Mouse (Mus musculus) kidney, embryonic 15.5 days (tissue): Measurements from ENCODE around the gene Rtkn2. TPM values are rescaled to one million over a fixed set of nuclear protein-coding genes. Genes with fewer than 3 reads are reported as not detected.
"Not testable (repeated sequence)": the region's sequence is repeated elsewhere in the genome, so short reads cannot be mapped to it uniquely, and the experiment has no call there.

Source experiments
- ATAC-seq: fragments of 200-750 bp; cut with Nextera tagmentation; replicated peaks from 2 replicates; pipeline ENCODE4 v1.8.0; 2017; ENCODE audit warnings: moderate TSS enrichment; ENCODE audit not compliant: low FRiP score
- H3K27ac ChIP-seq: fragments of 300-500 bp; sonication (generic); 2 replicates; pipeline ENCODE4 v1.5.1; 2015; ENCODE audit warnings: mild to moderate bottlenecking, inconsistent platforms
- H3K27me3 ChIP-seq: fragments of 300-500 bp; sonication (generic); 2 replicates; pipeline ENCODE4 v1.6.1; 2015; ENCODE audit warnings: inconsistent platforms
- H3K36me3 ChIP-seq: fragments of 300-500 bp; sonication (generic); 2 replicates; pipeline ENCODE4 v1.6.1; 2015; ENCODE audit warnings: inconsistent platforms
- H3K4me1 ChIP-seq: fragments of 300-500 bp; sonication (generic); 2 replicates; pipeline ENCODE4 v1.6.1; 2015; ENCODE audit warnings: inconsistent platforms
- H3K4me2 ChIP-seq: fragments of 300-500 bp; sonication (generic); 2 replicates; pipeline ENCODE4 v1.6.1; 2015; ENCODE audit warnings: moderate library complexity, mild to moderate bottlenecking, inconsistent platforms
- H3K4me3 ChIP-seq: fragments of 300-500 bp; sonication (generic); replicated peaks from 2 replicates; pipeline ENCODE4 v1.5.1; 2015; ENCODE audit warnings: mild to moderate bottlenecking, inconsistent platforms
- H3K9ac ChIP-seq: fragments of 300-500 bp; sonication (generic); 2 replicates; pipeline ENCODE4 v1.6.1; 2015; ENCODE audit warnings: mild to moderate bottlenecking, inconsistent platforms
- H3K9me3 ChIP-seq: fragments of 300-500 bp; sonication (generic); replicated peaks from 2 replicates; pipeline ENCODE4 v1.6.1; 2016; ENCODE audit warnings: inconsistent platforms
- WGBS: fragments of 180-500 bp; shearing (Covaris S2); methylation state at CpG from one replicate; pipeline ENCODE4 v1.1.7; 2015; ENCODE audit warnings: mixed read lengths; 5-methylcytosine and 5-hydroxymethylcytosine counted together
- polyA plus RNA-seq: library from polyadenylated mRNA; unstranded; fragments of >200 nt; fragmentation: Nextera tagmentation; extraction: Ambion mirVana; gene quantifications from 2 replicates; pipeline ENCODE4 v1.2.1, GENCODE M21; 2015

The Rtkn2 gene
- polyA plus RNA-seq, 1 experiment from 2014 or later = 9.3 TPM

GRCm38 (mm10) chr10:68089435-68090196 is 110.2 kb downstream of the Rtkn2 start:
- Histone ChIP-seq H3K4me3 (no peak overlapping the region), H3K9ac (no peak overlapping the region), H3K27me3 (no peaks in the 10 kb centered on the region), H3K4me1 (peaks cover 13% of the 10 kb centered on the region), H3K4me2 (no peak overlapping the region), H3K27ac (no peak overlapping the region), H3K9me3 (no peaks in the 10 kb centered on the region), H3K36me3 (peaks cover 22% of the 10 kb centered on the region)
- no peak for ATAC-seq
- WGBS = 63% methylated on average over 15 of the region's 15 CpGs

DNA sequence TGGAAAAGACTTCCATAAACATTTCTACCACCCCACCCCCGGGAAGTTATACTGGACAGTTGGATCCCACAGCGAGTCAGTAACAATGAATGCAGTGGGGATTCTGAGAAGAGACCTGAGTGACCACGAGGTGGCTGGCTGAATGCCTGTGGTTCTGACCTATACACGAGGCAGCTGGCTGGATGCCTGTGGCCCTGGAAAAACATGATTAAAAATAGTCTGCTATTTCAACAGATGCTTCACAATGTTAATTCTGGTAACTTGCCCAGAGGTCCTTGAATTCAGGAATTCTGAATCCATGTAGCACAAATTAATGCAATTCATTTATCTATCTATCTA is 110.8 kb downstream of the Rtkn2 start:
- H3K4me3 ChIP-seq = no peak overlapping the region
- H3K4me2 ChIP-seq = no peak overlapping the region
- no peaks in the 10 kb centered on the region for H3K9me3 ChIP-seq
- no peak for ATAC-seq
- peaks cover 28% of the 10 kb centered on the region for H3K36me3 ChIP-seq
- H3K9ac ChIP-seq = no peak overlapping the region
- H3K4me1 ChIP-seq = peaks cover 13% of the 10 kb centered on the region
- 48% methylated on average over 4 of the region's 4 CpGs for WGBS
- no peak overlapping the region for H3K27ac ChIP-seq
- no peaks in the 10 kb centered on the region for H3K27me3 ChIP-seq

DNA sequence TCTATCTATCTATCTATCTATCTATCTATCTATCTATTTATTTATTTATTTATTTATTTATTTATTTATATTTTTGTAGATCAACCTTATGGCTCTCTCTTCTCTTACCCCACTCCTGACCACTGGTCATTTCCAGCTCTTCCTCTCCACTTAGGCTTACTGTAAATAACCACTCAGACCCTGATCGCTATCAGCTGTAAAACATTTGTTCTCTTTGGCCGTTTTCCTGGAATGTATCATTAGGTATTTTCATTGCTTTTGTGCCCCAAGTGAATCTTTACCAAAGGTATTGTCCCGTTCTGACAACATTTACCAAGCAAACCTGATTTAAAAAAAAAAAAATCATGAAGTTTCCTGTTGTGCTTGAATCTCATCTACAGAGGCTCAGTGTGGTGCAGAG is 111.2 kb downstream of the Rtkn2 start:
- peak overlapping the region; percentile 24 for H3K27ac ChIP-seq
- ATAC-seq = no peak

GRCm38 (mm10) chr10:68091011-68091410 is 111.6 kb downstream of the Rtkn2 start:
- WGBS = 71% methylated on average over 11 of the region's 11 CpGs
- no peak for ATAC-seq
- Histone ChIP-seq H3K27me3 (no peaks in the 10 kb centered on the region), H3K4me3 (no peak overlapping the region), H3K9me3 (no peaks in the 10 kb centered on the region), H3K9ac (no peak overlapping the region), H3K4me2 (no peak overlapping the region), H3K27ac (peak overlapping the region; percentile 24), H3K4me1 (peaks cover 13% of the 10 kb centered on the region), H3K36me3 (peaks cover 36% of the 10 kb centered on the region)

More for the DNA sequence above, 111.2 kb downstream of the Rtkn2 start:
- H3K27me3 ChIP-seq = no peaks in the 10 kb centered on the region
- H3K4me3 ChIP-seq = no peak overlapping the region
- H3K9ac ChIP-seq = no peak overlapping the region
- 41% methylated on average over 3 of the region's 3 CpGs for WGBS
- H3K4me1 ChIP-seq = peaks cover 13% of the 10 kb centered on the region
- no peaks in the 10 kb centered on the region for H3K9me3 ChIP-seq
- peaks cover 31% of the 10 kb centered on the region for H3K36me3 ChIP-seq
- H3K4me2 ChIP-seq = no peak overlapping the region

- Histone ChIP-seq H3K27ac (no peak overlapping the region), H3K9ac (no peak overlapping the region), H3K9me3 (no peaks in the 10 kb centered on the region), H3K4me2 (no peak overlapping the region), H3K36me3 (peaks cover 44% of the 10 kb centered on the region), H3K27me3 (no peaks in the 10 kb centered on the region), H3K4me1 (peaks cover 13% of the 10 kb centered on the region), H3K4me3 (no peak overlapping the region)
- 46% methylated on average over 4 of the region's 4 CpGs for WGBS
- no peak for ATAC-seq
These were observed 112.5 kb downstream of the Rtkn2 start for GRCm38 (mm10) chr10:68091840-68092239.

DNA sequence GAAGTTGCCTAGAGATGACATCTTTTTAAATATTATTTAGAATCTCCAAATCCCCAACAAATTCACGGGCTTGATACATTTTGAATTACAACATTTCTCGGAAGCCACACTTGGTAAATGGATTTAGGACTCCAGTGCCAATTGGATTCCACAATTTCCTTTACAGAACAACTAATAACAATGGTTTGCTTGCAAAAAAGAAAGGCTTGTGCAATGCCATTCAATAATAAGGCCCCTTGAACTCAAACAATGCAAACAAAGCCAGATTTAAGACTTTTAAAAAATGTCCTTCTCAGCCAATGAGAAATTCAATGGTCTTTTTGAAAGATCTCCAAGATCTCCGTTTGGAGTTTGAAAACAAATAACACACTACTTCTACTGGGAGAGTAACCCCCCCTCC is 114.1 kb downstream of the Rtkn2 start:
- Histone ChIP-seq H3K9ac (no peak overlapping the region), H3K9me3 (no peaks in the 10 kb centered on the region), H3K4me1 (peaks cover 13% of the 10 kb centered on the region), H3K36me3 (peaks cover 61% of the 10 kb centered on the region), H3K4me2 (no peak overlapping the region), H3K4me3 (no peak overlapping the region), H3K27me3 (no peaks in the 10 kb centered on the region), H3K27ac (no peak overlapping the region)
- WGBS = 84% methylated on average over 3 of the region's 3 CpGs
- no peak for ATAC-seq

DNA sequence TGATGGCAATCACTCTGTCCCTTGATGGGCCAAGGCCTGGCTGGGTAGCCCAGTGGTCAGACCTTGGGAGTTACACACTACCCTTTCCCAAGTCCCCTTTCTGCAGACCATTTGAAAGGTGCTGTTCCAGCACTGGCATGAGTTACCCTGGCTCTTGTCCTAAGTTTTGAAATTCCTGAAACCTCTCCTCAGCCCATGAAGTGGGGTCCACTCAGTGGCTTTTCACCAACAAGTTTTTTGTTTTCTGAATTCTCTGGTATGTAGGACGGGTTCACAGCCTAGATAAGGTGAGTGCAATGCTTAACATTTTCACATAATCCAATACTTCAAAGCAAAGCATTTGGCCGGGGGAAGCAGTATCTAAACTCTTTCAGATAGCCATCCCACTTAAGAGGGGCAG is 115.8 kb downstream of the Rtkn2 start:
- H3K4me3 ChIP-seq = no peak overlapping the region
- no peaks in the 10 kb centered on the region for H3K9me3 ChIP-seq
- WGBS = 87% methylated on average over 2 of the region's 2 CpGs
- H3K4me2 ChIP-seq = no peak overlapping the region
- H3K36me3 ChIP-seq = peaks cover 73% of the 10 kb centered on the region
- H3K9ac ChIP-seq = no peak overlapping the region
- ATAC-seq = no peak
- no peak overlapping the region for H3K27ac ChIP-seq
- no peaks in the 10 kb centered on the region for H3K27me3 ChIP-seq
- peaks cover 10% of the 10 kb centered on the region; the same call in 1 of the 2 replicates for H3K4me1 ChIP-seq

DNA sequence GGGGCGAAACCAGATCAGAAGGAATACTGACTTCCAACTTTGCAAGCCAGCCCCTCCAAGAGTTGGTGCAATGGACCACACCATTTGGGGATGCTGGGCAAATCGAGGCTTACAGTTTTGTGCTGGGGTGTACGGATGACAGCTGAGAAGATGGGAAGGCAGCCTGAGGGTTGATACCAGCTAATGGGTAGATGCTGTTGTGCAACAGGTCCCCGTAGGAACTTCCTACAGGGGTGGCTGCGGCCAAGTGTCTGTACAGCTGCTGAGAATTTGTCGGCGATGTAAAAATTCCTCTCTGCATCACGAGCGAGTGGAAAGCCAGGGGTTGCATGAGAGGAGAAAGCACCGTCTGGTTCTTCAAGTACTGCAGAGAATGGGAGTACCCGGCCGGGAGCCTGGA is 117.0 kb downstream of the Rtkn2 start:
- no peak overlapping the region for H3K9ac ChIP-seq
- ATAC-seq = no peak
- peaks cover 5% of the 10 kb centered on the region for H3K4me1 ChIP-seq
- no peak overlapping the region for H3K4me2 ChIP-seq
- 95% methylated on average over 12 of the region's 12 CpGs for WGBS
- H3K9me3 ChIP-seq = no peaks in the 10 kb centered on the region
- H3K4me3 ChIP-seq = no peak overlapping the region
- no peak overlapping the region for H3K27ac ChIP-seq
- peaks cover 86% of the 10 kb centered on the region for H3K36me3 ChIP-seq
- no peaks in the 10 kb centered on the region for H3K27me3 ChIP-seq

DNA sequence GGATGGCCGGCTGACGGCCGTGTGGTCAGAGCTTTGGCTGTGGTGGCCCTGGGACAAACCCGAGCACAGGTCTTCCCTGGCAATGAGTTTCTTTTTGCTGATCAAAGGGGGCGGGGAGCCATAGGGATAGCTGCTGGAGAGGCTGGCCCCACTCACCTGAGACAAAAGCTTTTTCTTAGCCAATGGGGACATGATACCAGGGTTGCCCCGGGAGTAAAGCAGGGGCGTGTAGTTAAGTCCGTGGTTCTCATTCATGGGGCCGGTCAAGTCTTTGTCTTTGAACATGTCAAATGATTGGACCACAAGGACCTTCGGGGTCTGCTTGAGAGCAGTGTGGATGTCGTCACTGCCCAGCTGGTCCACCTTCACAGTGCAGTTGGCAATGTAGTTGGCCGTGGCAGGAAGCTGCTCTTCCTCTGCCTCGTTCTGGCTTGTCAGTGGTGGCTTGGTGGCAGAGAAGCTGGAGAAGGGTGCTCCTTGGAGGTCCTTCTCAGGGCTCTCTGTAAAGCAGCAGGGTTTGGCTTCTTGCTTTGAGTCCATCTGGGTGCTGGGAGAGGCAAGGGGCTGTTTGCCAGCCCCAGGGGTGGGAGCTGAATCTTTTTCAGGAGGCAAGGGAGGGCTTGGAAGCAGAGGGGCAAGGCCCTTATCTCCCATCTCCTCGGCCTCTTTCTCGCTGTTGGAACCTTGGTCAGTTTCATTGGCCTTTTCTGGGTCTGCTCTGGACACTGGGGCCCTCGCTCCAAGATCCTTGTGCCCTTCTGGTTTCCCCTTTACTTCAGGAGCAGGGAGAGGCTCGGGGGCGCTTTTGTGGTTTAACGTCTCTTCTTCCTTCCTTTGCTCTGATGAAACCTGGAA is 118.7 kb downstream of the Rtkn2 start:
- no peak for ATAC-seq
- Histone ChIP-seq H3K36me3 (peaks cover 84% of the 10 kb centered on the region), H3K27me3 (no peaks in the 10 kb centered on the region), H3K27ac (no peak overlapping the region), H3K4me3 (no peak overlapping the region), H3K9me3 (no peaks in the 10 kb centered on the region), H3K4me1 (peaks cover 9% of the 10 kb centered on the region), H3K9ac (no peak overlapping the region), H3K4me2 (no peak overlapping the region)
- WGBS = 88% methylated on average over 19 of the region's 19 CpGs

DNA sequence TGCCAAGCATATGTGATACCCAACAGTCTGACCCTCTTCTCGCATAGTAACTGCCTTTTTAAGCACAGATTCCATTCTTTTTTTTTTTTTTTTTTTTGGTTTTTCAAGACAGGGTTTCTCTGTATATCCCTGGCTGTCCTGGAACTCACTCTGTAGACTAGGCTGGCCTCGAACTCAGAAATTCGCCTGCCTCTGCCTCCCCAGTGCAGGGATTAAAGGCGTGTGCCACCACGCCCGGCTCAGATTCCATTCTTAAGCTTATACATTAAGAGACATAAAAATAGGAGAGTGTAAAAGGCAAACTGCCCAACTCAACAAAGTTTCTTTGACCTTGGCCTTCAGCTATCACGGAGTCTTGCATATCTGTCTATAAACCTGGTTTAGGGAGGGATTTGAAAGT is 120.4 kb downstream of the Rtkn2 start:
- H3K4me2 ChIP-seq, ATAC-seq, H3K9me3 ChIP-seq, H3K27ac ChIP-seq, H3K9ac ChIP-seq, H3K27me3 ChIP-seq, H3K4me3 ChIP-seq: not testable (repeated sequence)
- H3K4me1 ChIP-seq = peaks cover 24% of the 10 kb centered on the region
- 90% methylated on average over 7 of the region's 7 CpGs for WGBS
- H3K36me3 ChIP-seq = peaks cover 69% of the 10 kb centered on the region

DNA sequence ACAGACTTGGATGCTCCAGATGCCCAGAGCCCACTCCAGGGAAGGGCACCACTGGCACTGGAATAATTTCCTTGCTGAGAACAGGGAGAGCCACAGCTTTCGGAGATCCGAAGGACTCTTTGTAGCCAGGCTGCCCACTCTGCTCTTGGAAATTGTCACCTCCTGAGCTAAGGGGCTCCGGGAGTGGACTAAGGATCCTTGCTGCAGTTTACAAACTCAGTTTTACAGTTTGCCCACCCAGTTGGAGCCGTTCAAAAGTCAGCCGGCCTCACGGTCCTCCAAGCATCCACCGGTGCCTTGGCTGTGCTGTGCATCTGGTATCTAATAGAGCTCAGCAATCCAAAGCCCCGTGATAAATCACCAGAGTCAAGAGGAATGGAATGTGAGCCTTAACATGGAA is 121.1 kb downstream of the Rtkn2 start:
- H3K4me2 ChIP-seq = no peak overlapping the region
- peaks cover 61% of the 10 kb centered on the region for H3K36me3 ChIP-seq
- no peaks in the 10 kb centered on the region for H3K27me3 ChIP-seq
- H3K27ac ChIP-seq = 0 out of 2 replicates have a peak overlapping the region, but pooled peaks have one; percentile 22
- peaks cover 31% of the 10 kb centered on the region for H3K4me1 ChIP-seq
- no peaks in the 10 kb centered on the region for H3K9me3 ChIP-seq
- 67% methylated on average over 8 of the region's 8 CpGs for WGBS
- H3K9ac ChIP-seq = no peak overlapping the region
- H3K4me3 ChIP-seq = no peak overlapping the region
- ATAC-seq = no peak

DNA sequence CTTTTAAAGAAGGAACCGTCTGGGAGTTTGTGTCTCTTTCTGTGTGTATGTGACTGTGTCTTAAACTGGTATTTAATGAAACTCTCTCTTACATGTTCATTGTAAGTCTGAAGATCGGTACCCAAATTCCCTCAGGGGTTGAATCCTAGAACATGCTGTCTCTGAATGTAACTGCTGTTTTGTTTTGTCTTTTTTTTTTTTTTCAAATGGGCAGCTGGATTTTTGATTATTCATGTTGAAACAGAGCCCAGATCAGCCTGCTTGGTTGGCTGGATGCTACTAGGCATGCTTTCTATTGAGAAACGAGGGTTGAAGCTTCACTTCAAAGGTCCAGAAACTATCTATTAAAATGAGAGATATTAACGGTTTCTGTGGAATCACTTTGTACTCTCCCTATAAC is 121.9 kb downstream of the Rtkn2 start:
- peaks cover 54% of the 10 kb centered on the region for H3K36me3 ChIP-seq
- ATAC-seq = no peak
- H3K4me2 ChIP-seq = no peak overlapping the region
- no peak overlapping the region for H3K9ac ChIP-seq
- no peak overlapping the region for H3K4me3 ChIP-seq
- H3K27ac ChIP-seq = 0 out of 2 replicates have a peak overlapping the region, but pooled peaks have one; percentile 42
- H3K9me3 ChIP-seq = no peaks in the 10 kb centered on the region
- no peaks in the 10 kb centered on the region for H3K27me3 ChIP-seq
- WGBS = 77% methylated on average over 4 of the region's 4 CpGs
- H3K4me1 ChIP-seq = peaks cover 37% of the 10 kb centered on the region
